Mouse (Mus musculus): ENCODE results near the gene Ppm1e. TPM values are rescaled to one million over a fixed set of nuclear protein-coding genes. Genes with fewer than 3 reads are reported as not detected.

Ppm1e gene
- polyA plus RNA-seq, 1 experiment from 2014 or later = 20.3 TPM

- ATAC-seq = no peak
- 84% methylated on average over 4 of the region's 4 CpGs for WGBS
- peaks cover 10% of the 10 kb centered on the region; the same call in 1 of the 2 replicates for H3K4me1 ChIP-seq (replicated peaks)
- H3K4me3 ChIP-seq (replicated peaks) = no peak overlapping the region
- no peak overlapping the region for H3K27ac ChIP-seq
- no peak overlapping the region for H3K4me2 ChIP-seq (replicated peaks)
- no peak overlapping the region for H3K9ac ChIP-seq (replicated peaks)
- no peaks in the 10 kb centered on the region for H3K27me3 ChIP-seq
- no peaks in the 10 kb centered on the region for H3K9me3 ChIP-seq
- peaks cover 9% of the 10 kb centered on the region; the same call in 1 of the 2 replicates for H3K36me3 ChIP-seq
These were observed 112.6 kb downstream of the Ppm1e start for GRCm38 (mm10) chr11:87246107-87246651.

GRCm38 (mm10) chr11:87245171-87245840 lies 113.5 kb downstream of the Ppm1e start:
- H3K4me3 ChIP-seq (replicated peaks) = no peak overlapping the region
- 93% methylated on average over 9 of the region's 9 CpGs for WGBS
- H3K27ac ChIP-seq = no peak overlapping the region
- H3K9ac ChIP-seq (replicated peaks) = no peak overlapping the region
- no peaks in the 10 kb centered on the region for H3K27me3 ChIP-seq
- ATAC-seq = no peak
- peaks cover 16% of the 10 kb centered on the region for H3K36me3 ChIP-seq
- H3K9me3 ChIP-seq = no peaks in the 10 kb centered on the region
- peaks cover 10% of the 10 kb centered on the region; the same call in 1 of the 2 replicates for H3K4me1 ChIP-seq (replicated peaks)
- H3K4me2 ChIP-seq (replicated peaks) = no peak overlapping the region

- H3K4me3 ChIP-seq (replicated peaks) = no peak overlapping the region
- H3K4me1 ChIP-seq (replicated peaks) = no peaks in the 10 kb centered on the region
- no peak for ATAC-seq
- H3K36me3 ChIP-seq = peaks cover 23% of the 10 kb centered on the region
- no peak overlapping the region for H3K27ac ChIP-seq
- H3K9ac ChIP-seq (replicated peaks) = no peak overlapping the region
- no peak overlapping the region for H3K4me2 ChIP-seq (replicated peaks)
- 86% methylated on average over 7 of the region's 7 CpGs for WGBS
- H3K9me3 ChIP-seq = no peaks in the 10 kb centered on the region
- H3K27me3 ChIP-seq = no peaks in the 10 kb centered on the region
These were observed 117.6 kb downstream of the Ppm1e start for GRCm38 (mm10) chr11:87241256-87241655.

GRCm38 (mm10) chr11:87240833-87241215 lies 118.0 kb downstream of the Ppm1e start:
- Histone ChIP-seq H3K27ac (no peak overlapping the region), H3K4me2 (replicated peaks) (no peak overlapping the region), H3K9me3 (no peaks in the 10 kb centered on the region), H3K9ac (replicated peaks) (no peak overlapping the region), H3K4me3 (replicated peaks) (no peak overlapping the region), H3K27me3 (no peaks in the 10 kb centered on the region), H3K4me1 (replicated peaks) (no peaks in the 10 kb centered on the region), H3K36me3 (peaks cover 23% of the 10 kb centered on the region)
- no peak for ATAC-seq
- WGBS = 91% methylated on average over 4 of the region's 4 CpGs

- 86% methylated on average over 15 of the region's 15 CpGs for WGBS
- Histone ChIP-seq H3K4me1 (replicated peaks) (no peaks in the 10 kb centered on the region), H3K36me3 (peaks cover 26% of the 10 kb centered on the region), H3K4me3 (replicated peaks) (no peak overlapping the region), H3K4me2 (replicated peaks) (no peak overlapping the region), H3K9me3 (no peaks in the 10 kb centered on the region), H3K27ac (no peak overlapping the region), H3K9ac (replicated peaks) (no peak overlapping the region), H3K27me3 (no peaks in the 10 kb centered on the region)
- ATAC-seq = no peak
These were observed 118.5 kb downstream of the Ppm1e start for GRCm38 (mm10) chr11:87240141-87240832.

GRCm38 (mm10) chr11:87238891-87239530 lies 119.8 kb downstream of the Ppm1e start:
- Histone ChIP-seq H3K4me2 (replicated peaks) (no peak overlapping the region), H3K27me3 (no peaks in the 10 kb centered on the region), H3K9me3 (no peaks in the 10 kb centered on the region), H3K4me1 (replicated peaks) (no peaks in the 10 kb centered on the region), H3K36me3 (peaks cover 32% of the 10 kb centered on the region), H3K4me3 (replicated peaks) (no peak overlapping the region), H3K9ac (replicated peaks) (no peak overlapping the region), H3K27ac (no peak overlapping the region)
- 83% methylated on average over 7 of the region's 7 CpGs for WGBS
- no peak for ATAC-seq

- no peak overlapping the region for H3K9ac ChIP-seq (replicated peaks)
- peaks cover 41% of the 10 kb centered on the region for H3K36me3 ChIP-seq
- no peaks in the 10 kb centered on the region for H3K4me1 ChIP-seq (replicated peaks)
- no peaks in the 10 kb centered on the region for H3K27me3 ChIP-seq
- WGBS = 88% methylated on average over 5 of the region's 5 CpGs
- H3K4me3 ChIP-seq (replicated peaks) = no peak overlapping the region
- no peaks in the 10 kb centered on the region for H3K9me3 ChIP-seq
- H3K27ac ChIP-seq = no peak overlapping the region
- no peak for ATAC-seq
- H3K4me2 ChIP-seq (replicated peaks) = no peak overlapping the region
These were observed 123.3 kb downstream of the Ppm1e start for GRCm38 (mm10) chr11:87235486-87235872.

- Histone ChIP-seq H3K36me3 (peaks cover 37% of the 10 kb centered on the region), H3K4me1 (replicated peaks) (no peaks in the 10 kb centered on the region), H3K4me3 (replicated peaks) (no peak overlapping the region), H3K27me3 (no peaks in the 10 kb centered on the region), H3K9ac (replicated peaks) (no peak overlapping the region), H3K27ac (no peak overlapping the region), H3K4me2 (replicated peaks) (no peak overlapping the region), H3K9me3 (no peaks in the 10 kb centered on the region)
- ATAC-seq = no peak
- WGBS = 91% methylated on average over 12 of the region's 12 CpGs
These were observed 123.9 kb downstream of the Ppm1e start for GRCm38 (mm10) chr11:87234743-87235485.

GRCm38 (mm10) chr11:87233377-87233776 lies 125.4 kb downstream of the Ppm1e start:
- Histone ChIP-seq H3K4me3 (replicated peaks) (no peak overlapping the region), H3K27ac (no peak overlapping the region), H3K27me3 (no peaks in the 10 kb centered on the region), H3K4me1 (replicated peaks) (no peaks in the 10 kb centered on the region), H3K9me3 (no peaks in the 10 kb centered on the region), H3K4me2 (replicated peaks) (no peak overlapping the region), H3K9ac (replicated peaks) (no peak overlapping the region), H3K36me3 (peaks cover 40% of the 10 kb centered on the region)
- WGBS = 95% methylated on average over 5 of the region's 5 CpGs
- ATAC-seq = no peak

- Histone ChIP-seq H3K27ac (no peak overlapping the region), H3K36me3 (peaks cover 42% of the 10 kb centered on the region)
- 82% methylated on average over 5 of the region's 5 CpGs for WGBS
These were observed 131.8 kb downstream of the Ppm1e start for GRCm38 (mm10) chr11:87227056-87227455.

GRCm38 (mm10) chr11:87222686-87223085 lies 136.1 kb downstream of the Ppm1e start:
- H3K4me3 ChIP-seq (replicated peaks) = no peak overlapping the region
- no peaks in the 10 kb centered on the region for H3K9me3 ChIP-seq
- WGBS = 93% methylated on average over 3 of the region's 3 CpGs
- H3K36me3 ChIP-seq = peaks cover 53% of the 10 kb centered on the region
- no peak overlapping the region for H3K4me2 ChIP-seq (replicated peaks)
- no peaks in the 10 kb centered on the region for H3K4me1 ChIP-seq (replicated peaks)
- H3K27ac ChIP-seq = no peak overlapping the region
- no peak overlapping the region for H3K9ac ChIP-seq (replicated peaks)
- H3K27me3 ChIP-seq = no peaks in the 10 kb centered on the region
- no peak for ATAC-seq

More at GRCm38 (mm10) chr11:87227056-87227455, 131.8 kb downstream of the Ppm1e start:
- Histone ChIP-seq H3K9me3 (no peaks in the 10 kb centered on the region), H3K4me1 (replicated peaks) (no peaks in the 10 kb centered on the region), H3K9ac (replicated peaks) (no peak overlapping the region), H3K4me3 (replicated peaks) (no peak overlapping the region), H3K27me3 (no peaks in the 10 kb centered on the region), H3K4me2 (replicated peaks) (no peak overlapping the region)
- no peak for ATAC-seq
